Mouse (Mus musculus) cerebellum, postnatal 4 days (tissue): ENCODE measurements around the gene Ncapd3.

Experiments
- DNase-seq, 2 experiments: peaks; one replicate each; pipeline ENCODE4 v3.0.0; 2022; ENCODE audit warnings: low spot score in 2 of 2, mixed read lengths in 1 of 2

The Ncapd3 gene

GRCm38 (mm10) chr9:27029828-27030762 is at the start of gene Ncapd3, which contains the start of gene Vps26b:
Gene Ncapd3 (plus strand): TSS chr9:27030175.
Gene Vps26b (minus strand): TSS chr9:27030065.
- DNase-seq: peak; percentile 86 to 94

- DNase-seq: no peak
These were observed 44.8 kb upstream of the Ncapd3 start for GRCm38 (mm10) chr9:26985090-26985613.

GRCm38 (mm10) chr9:26985668-26986277 is 44.2 kb upstream of the Ncapd3 start:
- no peak for DNase-seq

- DNase-seq: no peak
These were observed 39.8 kb upstream of the Ncapd3 start for GRCm38 (mm10) chr9:26990181-26990580.

- no peak for DNase-seq
These were observed 36.9 kb upstream of the Ncapd3 start for GRCm38 (mm10) chr9:26993118-26993517.

GRCm38 (mm10) chr9:26993900-26994299 is 36.1 kb upstream of the Ncapd3 start:
- no peak for DNase-seq

GRCm38 (mm10) chr9:26997062-26997461 is 32.9 kb upstream of the Ncapd3 start:
- no peak for DNase-seq

- no peak for DNase-seq
These were observed 32.5 kb upstream of the Ncapd3 start for GRCm38 (mm10) chr9:26997501-26997900.

- DNase-seq: no peak
These were observed 31.1 kb upstream of the Ncapd3 start for GRCm38 (mm10) chr9:26998669-26999460.

- peak; percentile 89 to 94 for DNase-seq
These were observed 30.2 kb upstream of the Ncapd3 start, which contains the start of the genes Acad8 and Thyn1 for GRCm38 (mm10) chr9:26999461-27000395. Gene Acad8 (minus strand): TSS chr9:26999566. Gene Thyn1 (plus strand): TSS chr9:26999710.

GRCm38 (mm10) chr9:27005231-27005630 is 24.7 kb upstream of the Ncapd3 start:
- DNase-seq: no peak

- no peak for DNase-seq
These were observed 24.0 kb upstream of the Ncapd3 start for GRCm38 (mm10) chr9:27005933-27006332.

- DNase-seq: no peak
These were observed 23.1 kb upstream of the Ncapd3 start for GRCm38 (mm10) chr9:27006866-27007265.

- no peak for DNase-seq
These were observed 20.7 kb upstream of the Ncapd3 start for GRCm38 (mm10) chr9:27009231-27009630.

- DNase-seq: no peak
These were observed 18.4 kb upstream of the Ncapd3 start for GRCm38 (mm10) chr9:27011572-27011971.

GRCm38 (mm10) chr9:27018961-27019360 is 11.0 kb upstream of the Ncapd3 start:
- DNase-seq: no peak

GRCm38 (mm10) chr9:27023681-27024080 is 6.3 kb upstream of the Ncapd3 start:
- DNase-seq: no peak

- DNase-seq: no peak
These were observed 3.3 kb upstream of the Ncapd3 start for GRCm38 (mm10) chr9:27026708-27027107.

- peak in 1 of 2 experiments; percentile 24 for DNase-seq
These were observed 750 bp upstream of the Ncapd3 start for GRCm38 (mm10) chr9:27029022-27029827.

GRCm38 (mm10) chr9:27030763-27031100 is 757 bp downstream of the Ncapd3 start:
- no peak for DNase-seq
